Mouse (Mus musculus) kidney, adult 9 months (tissue): ENCODE measurements around the gene Notch1.

Experiments used
- DNase-seq: peaks from one replicate; pipeline ENCODE4 v3.0.0; 2022

The Notch1 gene

GRCm38 (mm10) chr2:26529221-26529805 lies 12.8 kb upstream of the Notch1 start:
- DNase-seq: no peak

- no peak for DNase-seq
Measured at GRCm38 (mm10) chr2:26526443-26527257, 10.2 kb upstream of the Notch1 start.

DNA sequence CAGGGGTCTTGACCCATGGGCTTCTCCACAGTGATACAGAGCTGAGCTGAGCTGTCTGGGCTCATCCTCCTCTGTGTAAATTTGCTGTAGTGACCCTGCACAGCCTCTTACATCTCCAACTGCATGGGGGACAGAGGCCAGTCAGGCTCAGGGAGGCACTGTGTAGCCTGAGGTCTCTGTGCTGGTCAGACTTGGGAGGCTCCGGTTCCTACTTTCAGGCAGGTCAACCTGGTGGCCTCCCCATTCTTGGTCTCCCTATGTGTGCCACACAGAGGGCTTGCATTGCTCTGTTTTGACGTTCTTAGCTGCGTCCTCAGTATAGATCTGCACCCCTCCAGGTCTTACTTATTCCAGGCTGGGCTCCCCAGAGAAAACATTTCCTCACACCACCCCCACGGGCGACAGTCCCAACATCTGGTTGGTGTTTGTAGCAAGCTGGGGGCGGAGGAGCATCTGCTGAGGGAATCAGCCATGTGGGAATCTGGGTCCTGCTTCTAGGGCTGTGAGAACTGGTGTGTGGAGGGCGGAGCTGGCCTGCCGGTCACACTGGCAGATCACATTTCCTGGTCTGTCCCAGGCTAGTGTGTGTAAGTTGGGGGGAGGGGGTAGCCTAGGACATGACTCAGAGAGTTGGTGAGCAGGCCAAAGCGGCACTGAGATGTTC lies 9.0 kb upstream of the Notch1 start:
- peak; percentile 73 for DNase-seq

DNA sequence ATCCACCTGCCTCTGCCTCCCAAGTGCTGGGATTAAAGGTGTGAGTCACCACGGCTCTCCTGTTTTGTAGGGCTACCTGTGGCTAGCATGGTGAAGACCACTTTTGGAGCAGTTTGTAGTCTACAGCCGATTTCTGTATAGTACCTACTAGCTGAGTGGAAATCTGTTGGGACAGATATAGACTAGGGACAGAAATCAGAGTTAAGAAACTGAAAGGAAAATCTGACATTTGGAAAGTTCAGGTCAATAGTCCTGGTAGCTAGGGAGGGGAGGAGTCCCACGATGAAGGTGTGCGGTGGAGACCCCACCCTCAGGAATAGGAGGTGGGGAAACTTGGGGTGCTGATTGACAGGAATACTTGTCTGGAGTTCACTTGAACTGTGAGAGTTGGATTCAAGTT lies 5.9 kb upstream of the Notch1 start:
- no peak for DNase-seq

GRCm38 (mm10) chr2:26519753-26520152 lies 3.3 kb upstream of the Notch1 start:
- no peak for DNase-seq

- DNase-seq: no peak
Measured at GRCm38 (mm10) chr2:26516987-26517386, 524 bp upstream of the Notch1 start.

DNA sequence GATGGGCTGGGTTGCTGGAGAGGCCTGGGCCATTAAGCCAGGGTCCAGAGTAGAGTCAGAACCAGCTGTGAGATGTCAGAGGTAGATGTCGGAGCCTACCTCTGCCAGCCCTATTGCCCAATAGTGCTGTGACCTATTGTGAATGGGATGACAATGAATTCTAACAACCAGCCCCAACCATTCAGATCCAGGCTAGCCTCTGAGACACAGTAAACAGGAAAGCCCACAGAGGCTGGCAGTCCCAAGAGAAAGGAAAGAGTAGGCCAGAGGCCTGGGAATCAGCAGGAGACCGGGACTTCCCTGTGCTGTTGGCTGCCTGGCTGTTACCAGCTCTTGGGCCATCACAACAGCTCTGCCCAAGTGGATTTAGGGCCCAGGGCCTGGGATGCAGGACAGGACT lies 1.1 kb downstream of the Notch1 start:
- no peak for DNase-seq

- no peak for DNase-seq
Measured at GRCm38 (mm10) chr2:26513105-26513745, 3.2 kb downstream of the Notch1 start.

DNA sequence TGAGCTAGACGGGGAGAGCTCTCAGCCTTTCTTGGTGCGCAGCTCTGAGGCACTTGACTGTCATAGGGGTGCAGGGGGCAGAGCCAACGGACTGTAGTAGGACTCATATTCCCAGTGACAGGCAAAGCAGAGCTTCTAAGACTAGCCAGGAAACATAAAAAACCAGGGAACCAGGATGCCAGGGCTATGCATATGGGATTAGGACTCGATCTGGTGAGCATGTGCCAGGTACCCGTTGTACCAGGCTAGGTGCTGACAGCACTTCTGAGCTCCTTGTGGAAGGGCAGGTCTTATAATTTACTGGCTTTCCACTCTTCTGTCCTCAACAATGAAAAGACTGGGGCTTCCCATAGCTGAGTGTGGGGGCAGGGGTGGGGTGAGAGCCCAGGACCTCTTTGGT lies 7.8 kb downstream of the Notch1 start:
- DNase-seq: no peak

- DNase-seq: no peak
Measured at GRCm38 (mm10) chr2:26507961-26508391, 8.5 kb downstream of the Notch1 start.

DNA sequence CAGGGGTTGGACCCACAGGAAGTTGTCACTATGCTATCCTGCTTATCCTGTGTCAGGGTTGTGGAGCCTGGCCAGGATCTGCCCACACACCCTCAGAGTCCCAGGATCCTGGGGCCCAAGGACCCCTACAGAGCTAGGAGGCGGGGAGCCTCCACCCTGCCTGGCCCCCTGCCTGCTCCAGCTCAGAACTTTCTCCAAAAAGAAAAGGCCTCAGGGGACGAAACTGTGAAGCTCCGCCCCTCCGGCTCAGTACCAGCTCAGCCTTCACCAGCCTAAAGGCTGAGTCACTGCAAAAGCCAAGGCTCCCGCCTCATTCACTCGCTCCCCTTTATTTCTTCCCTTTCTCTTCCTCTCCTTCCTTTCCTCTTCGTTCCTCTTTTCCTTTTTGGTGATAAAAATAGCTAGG lies 9.0 kb downstream of the Notch1 start:
- peak; percentile 64 for DNase-seq

DNA sequence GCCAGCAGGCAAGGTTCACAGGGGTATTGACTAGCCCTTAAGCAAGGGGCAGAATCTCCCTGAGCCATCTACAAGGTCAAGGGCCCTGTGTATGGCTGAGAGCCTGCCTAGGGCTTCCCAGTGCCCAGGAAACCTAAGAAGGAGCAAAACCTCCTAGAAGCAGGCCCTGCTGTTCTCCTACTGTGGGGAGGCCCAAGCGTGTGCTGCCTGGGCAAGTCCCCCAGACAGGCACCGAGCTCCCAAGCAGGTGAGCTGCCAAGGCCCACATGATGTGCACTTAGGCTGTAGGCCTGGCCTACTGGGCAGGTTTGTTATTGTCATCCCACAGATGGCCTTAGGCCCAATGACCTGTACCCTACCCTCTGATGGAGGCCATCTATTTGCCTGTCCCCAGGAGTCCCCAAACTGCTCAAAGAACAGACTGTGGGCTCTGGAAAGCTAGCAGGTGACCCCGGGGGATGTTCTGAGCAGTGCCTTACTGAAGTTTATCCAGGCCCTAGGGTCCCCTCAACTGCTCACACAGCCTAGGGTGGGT lies 9.7 kb downstream of the Notch1 start:
- no peak for DNase-seq

GRCm38 (mm10) chr2:26504772-26505480 lies 11.5 kb downstream of the Notch1 start:
- DNase-seq: no peak

DNA sequence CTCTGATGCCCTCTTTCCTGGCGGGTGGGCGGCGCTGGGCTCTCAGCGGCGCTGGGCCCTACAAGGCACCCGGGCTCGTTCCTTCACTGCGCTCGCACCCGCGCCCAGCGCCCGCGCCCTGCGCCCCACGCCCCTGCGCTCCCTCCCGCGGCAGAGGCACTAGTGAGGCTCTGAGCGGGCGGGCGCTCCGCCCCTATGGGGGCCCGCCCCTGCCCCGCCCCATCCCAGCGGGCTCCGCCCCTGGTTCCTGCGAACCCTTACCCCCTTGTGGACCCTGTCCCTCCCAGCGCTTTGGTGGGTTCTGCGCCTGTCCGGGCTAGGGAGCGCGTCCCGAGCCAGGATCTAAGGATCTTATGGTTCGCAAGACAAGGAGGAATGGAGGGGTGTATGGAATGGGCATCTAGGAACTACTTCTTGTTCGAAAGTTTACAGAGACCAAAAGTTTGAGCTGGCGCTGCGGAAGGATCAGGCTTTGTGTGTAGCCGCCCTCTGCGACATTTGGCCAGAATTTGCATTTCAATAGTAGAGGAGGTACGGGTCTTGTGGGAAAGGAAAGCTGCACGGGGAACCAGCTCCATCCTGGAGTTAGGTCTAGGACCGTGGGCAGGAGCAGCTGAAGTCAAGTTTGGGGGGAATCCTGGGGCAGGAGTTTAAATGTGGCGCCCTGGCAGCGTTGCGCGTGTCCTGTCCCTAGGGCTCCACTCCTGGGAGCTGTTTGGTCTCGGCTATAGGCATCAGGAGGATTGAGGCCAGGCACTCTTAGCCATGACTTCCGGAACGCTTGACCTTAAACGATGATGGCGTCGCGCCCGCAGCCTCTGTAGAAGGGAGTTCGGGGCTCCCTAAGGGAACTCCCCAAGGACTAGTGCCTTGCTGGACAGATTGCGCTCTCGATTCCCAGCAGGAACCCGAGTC lies 12.5 kb downstream of the Notch1 start:
- peak; percentile 78 for DNase-seq

GRCm38 (mm10) chr2:26502863-26503631 lies 13.4 kb downstream of the Notch1 start:
- no peak for DNase-seq

GRCm38 (mm10) chr2:26502299-26502862 lies 14.1 kb downstream of the Notch1 start:
- DNase-seq: peak; percentile 51

- DNase-seq: peak; percentile 62
Measured at GRCm38 (mm10) chr2:26501651-26502141, 14.8 kb downstream of the Notch1 start.

DNA sequence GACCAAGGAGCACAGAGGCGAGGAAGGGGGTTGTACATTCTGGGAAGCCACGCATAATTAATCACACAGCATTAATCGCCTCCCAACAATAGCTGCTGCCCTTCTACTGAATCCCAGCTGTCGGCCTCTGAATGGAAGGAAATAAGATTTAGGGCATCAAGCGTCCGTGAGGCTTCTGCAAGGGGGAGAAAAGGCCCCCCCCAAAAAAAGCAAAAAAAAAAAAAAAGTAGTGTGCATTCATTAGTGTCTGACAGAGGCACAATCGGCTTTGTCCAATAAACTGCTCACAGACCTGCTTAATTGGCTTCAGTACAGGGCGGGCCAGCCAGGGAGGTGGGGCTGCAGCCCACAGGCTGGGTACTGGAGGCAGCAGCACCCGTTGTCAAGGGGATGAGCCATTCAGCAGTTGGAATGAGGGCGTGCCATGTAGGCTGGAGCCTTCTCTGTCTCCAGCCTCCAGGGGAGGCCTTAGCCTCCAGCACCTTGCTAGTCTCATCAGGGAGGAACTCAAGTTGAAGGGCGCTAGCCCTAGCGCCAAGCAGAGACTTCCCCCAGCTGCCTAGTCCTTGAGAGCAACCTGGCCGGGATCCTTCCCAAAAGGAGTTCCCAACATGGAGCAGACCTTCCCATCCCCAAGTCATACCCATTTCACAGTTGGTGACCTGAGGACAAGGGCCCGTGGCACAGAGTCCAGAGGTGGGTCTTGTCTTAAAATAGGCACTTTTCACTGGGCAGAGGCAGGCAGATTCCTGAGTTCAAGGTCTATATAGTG lies 15.7 kb downstream of the Notch1 start:
- peak; percentile 65 for DNase-seq

DNA sequence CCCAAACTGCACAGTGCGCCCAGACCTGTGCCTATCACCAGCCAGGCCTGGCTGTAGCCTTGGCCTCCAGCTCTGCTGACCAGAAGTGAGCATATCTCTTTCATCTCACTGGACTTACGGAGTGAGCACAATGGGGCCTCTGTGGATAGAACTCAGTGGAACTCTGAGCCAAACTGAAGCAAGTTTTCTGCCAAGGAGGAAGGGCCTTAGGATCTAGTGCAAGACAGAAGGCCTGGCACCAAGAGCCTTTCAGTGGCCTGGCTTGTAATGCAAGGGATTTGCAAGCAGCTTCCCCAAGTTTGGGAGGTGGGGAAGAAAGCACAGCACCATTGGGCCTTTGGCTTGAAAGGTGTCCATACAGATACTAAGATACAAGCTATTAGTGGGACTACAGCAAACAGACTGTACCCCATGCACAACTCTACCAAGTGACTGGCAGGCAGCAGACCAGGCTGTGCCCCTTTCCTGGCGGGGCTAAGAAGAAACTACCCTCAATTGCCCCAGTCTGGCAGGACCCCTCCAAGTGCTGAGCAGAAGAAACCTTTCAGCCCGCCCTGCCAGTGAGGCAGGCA lies 16.4 kb downstream of the Notch1 start:
- peak; percentile 41 for DNase-seq
